Mouse (Mus musculus) lung, embryonic 16.5 days (tissue): ENCODE results near the gene Tsc1. TPM values are rescaled to one million over a fixed set of nuclear protein-coding genes. Genes with fewer than 3 reads are reported as not detected.

Source experiments
- ATAC-seq: fragments of 200-750 bp; cut with Nextera tagmentation; 2 replicates; pipeline ENCODE4 v1.8.0; 2017; ENCODE audit warnings: low read depth, mild to moderate bottlenecking, moderate library complexity
- H3K27ac ChIP-seq: fragments of 300-500 bp; sonication (generic); 2 replicates; pipeline ENCODE4 v1.5.1; 2014; ENCODE audit warnings: mild to moderate bottlenecking, control low read depth, low read length
- H3K27me3 ChIP-seq: fragments of 300-500 bp; sonication (generic); 2 replicates; pipeline ENCODE4 v1.6.1; 2014; ENCODE audit warnings: low read depth, low read length, mixed read lengths; ENCODE audit not compliant: control insufficient read depth, insufficient read depth
- H3K36me3 ChIP-seq: fragments of 300-500 bp; sonication (generic); 2 replicates; pipeline ENCODE4 v1.6.1; 2014; ENCODE audit warnings: low read length; ENCODE audit not compliant: control insufficient read depth, insufficient read depth
- H3K4me1 ChIP-seq: fragments of 300-500 bp; sonication (generic); replicated peaks from 2 replicates; pipeline ENCODE4 v1.6.1; 2014; ENCODE audit warnings: low read length, mixed read lengths; ENCODE audit not compliant: control insufficient read depth, insufficient read depth
- H3K4me2 ChIP-seq: fragments of 300-500 bp; sonication (generic); 2 replicates; pipeline ENCODE4 v1.6.1; 2014; ENCODE audit warnings: low read depth, low read length, control low read depth
- H3K4me3 ChIP-seq: fragments of 300-500 bp; sonication (generic); 2 replicates; pipeline ENCODE4 v1.5.1; 2014; ENCODE audit warnings: mild to moderate bottlenecking, low read length, control low read depth
- H3K9ac ChIP-seq: fragments of 300-500 bp; sonication (generic); 2 replicates; pipeline ENCODE4 v1.6.1; 2014; ENCODE audit warnings: low read length, control low read depth
- H3K9me3 ChIP-seq: fragments of 300-500 bp; sonication (generic); 2 replicates; pipeline ENCODE4 v1.6.1; 2016; ENCODE audit warnings: low read length; ENCODE audit not compliant: control insufficient read depth
- WGBS: fragments of 180-500 bp; shearing (Covaris S2); extraction: QIAGEN DNeasy Blood & Tissue Kit; methylation state at CpG from one replicate; pipeline ENCODE4 v1.1.7; 2014; 5-methylcytosine and 5-hydroxymethylcytosine counted together
- polyA plus RNA-seq: library from polyadenylated mRNA; unstranded; fragments of >200 nt; fragmentation: Nextera tagmentation; extraction: Ambion mirVana; gene quantifications from 2 replicates; pipeline ENCODE4 v1.2.1, GENCODE M21; 2015

Gene Tsc1
- polyA plus RNA-seq, 1 experiment from 2014 or later = 16.5 TPM

DNA sequence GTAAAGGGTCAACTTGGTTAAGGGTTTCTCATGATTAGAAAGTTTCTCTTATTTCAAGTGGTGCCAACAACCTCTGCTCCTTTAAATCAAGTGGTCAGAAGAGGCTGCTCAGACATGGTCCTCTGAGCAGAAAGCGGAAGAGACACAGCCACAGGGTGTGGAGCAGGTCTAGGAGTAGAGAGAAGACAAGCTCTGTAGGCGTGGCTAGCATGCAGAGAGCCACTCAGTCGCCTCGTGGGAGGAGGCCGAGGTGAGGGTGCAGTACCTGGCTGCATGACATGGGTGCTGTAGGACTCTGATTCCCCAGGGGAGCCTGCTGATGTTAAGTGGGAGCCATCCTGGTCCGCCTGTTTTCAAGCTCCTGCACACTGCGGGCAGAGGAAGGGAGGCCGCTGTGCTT lies 15.2 kb downstream of the Tsc1 start:
- Histone ChIP-seq H3K27me3 (no peaks in the 10 kb centered on the region), H3K4me3 (no peak overlapping the region), H3K4me2 (no peak overlapping the region), H3K4me1 (no peaks in the 10 kb centered on the region), H3K36me3 (peaks cover 4% of the 10 kb centered on the region; the same call in 1 of the 2 replicates), H3K9ac (no peak overlapping the region), H3K9me3 (no peaks in the 10 kb centered on the region), H3K27ac (no peak overlapping the region)
- ATAC-seq = 0 out of 2 replicates have a peak, but pooled peaks have one; percentile 45
- 67% methylated on average over 8 of the region's 8 CpGs for WGBS

DNA sequence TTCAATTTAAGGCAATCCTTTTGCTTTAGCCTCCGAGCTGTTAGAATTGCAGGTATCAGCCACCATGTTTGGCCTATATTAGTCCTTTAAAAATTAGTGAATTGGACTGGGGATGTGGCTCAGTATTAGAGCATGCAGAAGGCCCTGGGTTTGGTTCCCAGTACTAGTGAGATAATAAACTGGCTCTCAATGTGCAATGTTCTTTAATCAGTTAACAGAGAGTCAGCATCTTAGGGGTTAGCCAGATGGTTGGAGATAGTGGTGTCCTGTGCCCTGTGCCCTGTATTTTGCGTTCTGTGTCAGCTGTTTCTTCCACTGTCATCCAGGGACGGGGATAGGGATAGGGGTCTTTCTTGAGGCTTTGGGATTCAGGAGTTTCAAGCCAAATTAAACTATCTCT lies 21.9 kb downstream of the Tsc1 start:
- Histone ChIP-seq H3K9ac (no peak overlapping the region), H3K4me1 (no peaks in the 10 kb centered on the region), H3K4me2 (no peak overlapping the region), H3K4me3 (no peak overlapping the region), H3K27ac (no peak overlapping the region), H3K36me3 (peaks cover 6% of the 10 kb centered on the region; the same call in 1 of the 2 replicates), H3K9me3 (no peaks in the 10 kb centered on the region), H3K27me3 (no peaks in the 10 kb centered on the region)
- WGBS = 95% methylated on average over 3 of the region's 3 CpGs
- ATAC-seq = no peak

DNA sequence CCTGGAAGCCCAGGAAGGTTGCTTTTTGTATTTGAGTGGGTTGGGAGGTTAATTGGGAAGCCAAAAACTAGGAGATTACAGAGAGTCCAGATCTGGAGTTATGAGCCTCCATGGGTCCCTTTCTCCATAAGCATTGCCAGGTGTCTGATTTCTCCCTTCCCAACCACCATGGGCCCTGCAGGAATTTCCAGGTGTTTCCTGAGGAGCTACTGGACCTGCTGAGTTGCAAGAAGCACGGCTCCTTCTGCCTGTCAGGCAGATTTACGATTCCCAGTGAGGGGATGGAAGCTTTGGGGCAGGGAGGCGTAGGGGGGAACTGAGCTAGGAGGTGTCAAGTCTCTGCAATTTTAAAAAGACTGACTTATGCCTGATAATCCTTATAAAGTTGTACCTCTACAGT lies 24.8 kb downstream of the Tsc1 start:
- WGBS = 75% methylated on average over 3 of the region's 3 CpGs
- Histone ChIP-seq H3K27me3 (no peaks in the 10 kb centered on the region), H3K9me3 (no peaks in the 10 kb centered on the region), H3K36me3 (peaks cover 9% of the 10 kb centered on the region; the same call in 1 of the 2 replicates), H3K4me1 (no peaks in the 10 kb centered on the region), H3K27ac (no peak overlapping the region), H3K4me2 (no peak overlapping the region), H3K9ac (no peak overlapping the region), H3K4me3 (no peak overlapping the region)
- no peak for ATAC-seq

DNA sequence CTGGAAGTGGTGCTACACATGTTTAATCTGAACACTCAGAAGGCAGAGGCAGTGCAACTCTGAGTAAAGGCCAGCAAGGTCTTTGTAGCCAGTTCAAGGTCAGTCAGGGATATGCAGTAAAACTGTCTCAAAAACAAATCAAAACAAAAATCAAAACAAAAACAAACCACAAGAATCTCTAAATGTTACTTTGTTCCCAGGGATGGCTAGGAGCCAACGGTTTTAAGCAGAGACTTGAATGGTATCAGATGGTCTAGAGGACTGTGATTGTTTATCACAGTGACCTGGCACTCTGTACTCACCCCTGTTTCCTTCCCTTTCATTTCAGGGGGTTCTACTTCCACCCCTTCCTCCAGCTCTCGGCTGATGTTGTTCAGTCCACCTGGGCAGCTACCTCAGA lies 30.4 kb downstream of the Tsc1 start:
- no peak overlapping the region for H3K4me3 ChIP-seq
- no peaks in the 10 kb centered on the region for H3K9me3 ChIP-seq
- H3K27ac ChIP-seq = no peak overlapping the region
- no peak overlapping the region for H3K4me2 ChIP-seq
- no peak overlapping the region for H3K9ac ChIP-seq
- no peak for ATAC-seq
- H3K27me3 ChIP-seq = no peaks in the 10 kb centered on the region
- no peaks in the 10 kb centered on the region for H3K4me1 ChIP-seq
- WGBS = 72% methylated on average over 2 of the region's 2 CpGs
- peaks cover 35% of the 10 kb centered on the region for H3K36me3 ChIP-seq

DNA sequence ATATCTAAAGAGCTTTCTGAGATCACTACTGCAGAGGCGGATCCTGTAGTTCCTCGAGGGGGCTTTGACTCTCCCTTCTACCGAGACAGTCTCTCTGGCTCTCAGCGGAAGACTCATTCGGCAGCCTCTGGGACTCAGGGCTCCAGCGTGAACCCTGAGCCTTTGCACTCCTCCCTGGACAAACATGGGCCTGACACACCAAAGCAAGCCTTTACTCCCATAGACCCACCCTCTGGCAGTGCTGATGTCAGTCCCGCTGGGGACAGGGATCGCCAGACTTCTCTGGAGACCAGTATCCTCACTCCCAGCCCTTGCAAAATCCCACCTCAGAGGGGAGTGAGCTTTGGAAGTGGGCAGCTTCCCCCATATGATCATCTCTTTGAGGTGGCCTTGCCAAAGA lies 35.0 kb downstream of the Tsc1 start:
- ATAC-seq = no peak
- H3K36me3 ChIP-seq = peaks cover 44% of the 10 kb centered on the region
- H3K4me2 ChIP-seq = no peak overlapping the region
- H3K9me3 ChIP-seq = no peaks in the 10 kb centered on the region
- H3K27ac ChIP-seq = no peak overlapping the region
- WGBS = 90% methylated on average over 8 of the region's 8 CpGs
- H3K4me1 ChIP-seq = no peaks in the 10 kb centered on the region
- no peak overlapping the region for H3K9ac ChIP-seq
- no peak overlapping the region for H3K4me3 ChIP-seq
- H3K27me3 ChIP-seq = no peaks in the 10 kb centered on the region

DNA sequence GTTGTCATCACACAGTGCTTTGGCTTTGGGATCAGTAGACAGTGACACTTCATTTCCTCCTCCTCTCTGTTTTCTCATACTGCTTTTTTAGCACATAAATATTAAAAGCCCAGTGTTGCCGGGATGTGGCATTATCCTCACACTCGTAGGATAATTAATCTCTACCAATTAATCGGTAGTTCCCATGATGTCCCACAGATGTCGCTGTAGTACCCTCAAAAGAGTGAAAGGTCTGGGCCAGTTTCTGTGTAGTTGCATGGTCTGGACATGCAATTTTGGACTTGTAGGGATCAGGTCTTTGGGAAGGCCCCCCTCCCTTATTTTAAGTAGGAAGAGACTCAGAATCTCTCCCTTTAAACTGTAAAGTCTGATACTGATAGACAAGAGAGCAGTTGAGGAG lies 39.7 kb downstream of the Tsc1 start:
- no peaks in the 10 kb centered on the region for H3K4me1 ChIP-seq
- H3K36me3 ChIP-seq = peaks cover 24% of the 10 kb centered on the region
- no peak overlapping the region for H3K9ac ChIP-seq
- H3K4me3 ChIP-seq = no peak overlapping the region
- H3K9me3 ChIP-seq = no peaks in the 10 kb centered on the region
- H3K27ac ChIP-seq = no peak overlapping the region
- ATAC-seq = 0 out of 2 replicates have a peak, but pooled peaks have one; percentile 12
- H3K4me2 ChIP-seq = no peak overlapping the region
- no peaks in the 10 kb centered on the region for H3K27me3 ChIP-seq
- WGBS = 28% methylated on average over 4 of the region's 4 CpGs

DNA sequence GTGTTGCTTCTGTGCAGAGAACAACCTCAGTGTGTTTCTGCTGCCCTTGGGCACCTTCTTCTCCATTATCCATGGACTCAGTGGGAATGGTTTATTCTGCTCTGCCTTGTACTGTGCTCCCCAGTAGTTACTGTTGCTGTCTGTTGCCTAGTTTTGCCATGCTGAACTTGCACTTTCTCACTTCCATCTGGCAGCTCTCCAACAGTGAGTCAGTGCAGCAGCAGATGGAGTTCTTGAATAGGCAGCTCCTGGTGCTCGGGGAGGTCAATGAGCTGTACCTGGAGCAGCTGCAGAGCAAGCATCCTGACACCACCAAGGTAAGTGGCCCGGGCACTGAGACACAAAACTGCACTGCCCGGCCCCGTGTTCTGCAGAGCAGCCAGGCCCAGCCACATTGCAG lies 40.7 kb downstream of the Tsc1 start:
- Histone ChIP-seq H3K4me1 (no peaks in the 10 kb centered on the region), H3K36me3 (peaks cover 24% of the 10 kb centered on the region), H3K4me3 (no peak overlapping the region), H3K27me3 (no peaks in the 10 kb centered on the region), H3K9ac (no peak overlapping the region), H3K4me2 (no peak overlapping the region), H3K9me3 (no peaks in the 10 kb centered on the region), H3K27ac (no peak overlapping the region)
- 75% methylated on average over 4 of the region's 4 CpGs for WGBS
- no peak for ATAC-seq

DNA sequence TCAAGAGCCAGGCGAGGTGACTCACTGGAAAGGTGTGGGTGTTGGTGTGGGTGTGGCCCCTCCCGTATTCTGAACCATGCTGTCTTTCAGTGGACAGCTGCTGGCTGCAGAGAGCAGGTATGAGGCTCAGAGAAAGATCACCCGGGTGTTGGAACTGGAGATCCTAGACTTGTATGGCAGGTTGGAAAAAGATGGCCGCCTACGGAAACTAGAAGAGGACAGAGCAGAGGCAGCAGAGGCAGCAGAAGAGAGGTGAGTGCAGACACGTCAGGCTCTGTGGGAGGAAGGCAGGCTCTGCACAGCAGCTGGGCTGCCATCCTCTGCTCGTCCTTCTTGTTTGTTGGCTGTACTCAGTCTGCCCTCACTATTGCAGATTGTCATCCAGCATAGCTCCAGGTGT lies 44.9 kb downstream of the Tsc1 start:
- no peak overlapping the region for H3K4me2 ChIP-seq
- H3K9ac ChIP-seq = no peak overlapping the region
- no peaks in the 10 kb centered on the region for H3K27me3 ChIP-seq
- H3K36me3 ChIP-seq = peaks cover 16% of the 10 kb centered on the region
- no peaks in the 10 kb centered on the region for H3K4me1 ChIP-seq
- WGBS = 78% methylated on average over 7 of the region's 7 CpGs
- no peak overlapping the region for H3K4me3 ChIP-seq
- no peaks in the 10 kb centered on the region for H3K9me3 ChIP-seq
- H3K27ac ChIP-seq = no peak overlapping the region
- no peak for ATAC-seq

DNA sequence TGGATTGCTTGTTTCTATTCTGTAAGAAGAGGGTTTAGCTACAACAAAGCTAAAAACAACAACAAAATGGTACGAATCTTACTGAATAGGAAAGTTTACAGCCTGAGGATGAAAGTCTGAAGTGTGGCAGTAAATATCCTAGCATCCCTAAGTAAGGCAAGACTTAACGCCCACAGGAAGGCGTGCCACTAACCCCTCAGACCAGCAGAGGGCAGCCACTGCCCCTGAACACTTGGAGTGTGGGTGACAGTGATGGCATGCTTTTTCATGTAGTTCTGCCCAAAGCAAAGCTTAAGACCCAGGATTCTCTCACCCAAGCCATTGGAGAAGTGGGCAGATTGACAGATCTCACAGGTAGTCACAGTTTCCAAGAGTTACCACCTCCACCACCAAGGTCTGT lies 47.4 kb downstream of the Tsc1 start:
- WGBS = 48% methylated on average over 3 of the region's 3 CpGs
- Histone ChIP-seq H3K4me3 (no peak overlapping the region), H3K4me2 (no peak overlapping the region), H3K9me3 (no peaks in the 10 kb centered on the region), H3K9ac (no peak overlapping the region), H3K36me3 (peaks cover 6% of the 10 kb centered on the region), H3K4me1 (no peaks in the 10 kb centered on the region), H3K27ac (no peak overlapping the region), H3K27me3 (no peaks in the 10 kb centered on the region)
- no peak for ATAC-seq

DNA sequence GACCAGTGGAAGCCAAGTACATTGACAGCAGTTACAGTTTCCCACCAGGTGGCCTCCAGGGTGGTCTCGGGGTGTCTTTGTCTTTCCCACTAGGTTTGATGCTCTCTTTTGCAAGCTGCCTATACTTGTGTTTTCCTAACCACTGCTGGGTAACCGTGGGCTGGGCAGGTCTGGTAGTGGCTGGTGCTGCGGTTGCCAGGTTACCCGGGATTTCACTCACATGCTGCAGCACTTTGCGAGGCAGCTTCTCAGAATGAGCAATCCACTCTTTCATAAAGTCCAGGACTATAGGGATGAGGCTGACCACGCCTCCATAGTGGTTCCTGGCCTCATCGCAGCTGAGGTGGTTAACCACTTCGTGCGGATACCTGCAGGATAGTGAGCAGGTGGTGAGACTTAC lies 51.7 kb downstream of the Tsc1 start:
- ATAC-seq = no peak
- Histone ChIP-seq H3K9ac (no peak overlapping the region), H3K36me3 (no peaks in the 10 kb centered on the region), H3K4me1 (no peaks in the 10 kb centered on the region), H3K27ac (no peak overlapping the region), H3K4me2 (no peak overlapping the region), H3K4me3 (no peak overlapping the region), H3K9me3 (no peaks in the 10 kb centered on the region), H3K27me3 (no peaks in the 10 kb centered on the region)
- 73% methylated on average over 9 of the region's 9 CpGs for WGBS
